Mouse (Mus musculus) E14TG2a.4 (cell line): ENCODE data around the gene Zfand3.

Source experiments
- CTCF ChIP-seq: conservative IDR thresholded peaks from 2 replicates; pipeline ENCODE4 v1.5.1; 2014; ENCODE audit warnings: low read length
- POU5F1 ChIP-seq: IDR thresholded peaks from 2 replicates; pipeline ENCODE4 v1.6.1; 2014; ENCODE audit warnings: low read length, borderline replicate concordance

GRCm38 (mm10) chr17:30018927-30019610 lies 14.5 kb downstream of the Zfand3 start:
- TF ChIP-seq CTCF (no peak), POU5F1 (no peak)
